Mouse (Mus musculus): Measurements from ENCODE around the gene Abi1. TPM values are rescaled to one million over a fixed set of nuclear protein-coding genes. Genes with fewer than 3 reads are reported as not detected.

The Abi1 gene
- polyA plus RNA-seq, 1 experiment from 2014 or later = 58.6 TPM

Other genes with a start within 250 kb of the Abi1 start
- gene Pdss1, start 144.7 kb downstream of the Abi1 start, polyA plus RNA-seq (2014; fragmentation: Nextera tagmentation; extraction: Ambion mirVana) = 17.2 and 19.2 TPM in 2 replicates
- 33.1 and 34.3 TPM in 2 replicates for gene Acbd5, start 27.9 kb upstream of the Abi1 start, polyA plus RNA-seq (2014; fragmentation: Nextera tagmentation; extraction: Ambion mirVana)
- gene Mastl, start 115.8 kb upstream of the Abi1 start, polyA plus RNA-seq (2014; fragmentation: Nextera tagmentation; extraction: Ambion mirVana) = 12.3 and 15.9 TPM in 2 replicates
- gene Yme1l1, start 116.1 kb upstream of the Abi1 start, polyA plus RNA-seq (2014; fragmentation: Nextera tagmentation; extraction: Ambion mirVana) = 85.8 and 90.2 TPM in 2 replicates
- gene 4931423N10Rik, start 167.2 kb upstream of the Abi1 start, polyA plus RNA-seq (2014; fragmentation: Nextera tagmentation; extraction: Ambion mirVana) = not detected in 2 replicates